Mouse (Mus musculus) erythroblast, embryonic 14.5 days (primary cell): ENCODE data around the gene Rnase2a.

Source experiments
- GATA1 ChIP-seq: IDR thresholded peaks from 2 replicates; pipeline ENCODE4 v1.6.1; 2012; ENCODE audit warnings: low read length, inconsistent platforms, mixed read lengths
- TAL1 ChIP-seq: IDR thresholded peaks from 3 replicates; pipeline ENCODE4 v1.6.1; 2012; ENCODE audit warnings: low read length, inconsistent platforms, mixed read lengths

DNA sequence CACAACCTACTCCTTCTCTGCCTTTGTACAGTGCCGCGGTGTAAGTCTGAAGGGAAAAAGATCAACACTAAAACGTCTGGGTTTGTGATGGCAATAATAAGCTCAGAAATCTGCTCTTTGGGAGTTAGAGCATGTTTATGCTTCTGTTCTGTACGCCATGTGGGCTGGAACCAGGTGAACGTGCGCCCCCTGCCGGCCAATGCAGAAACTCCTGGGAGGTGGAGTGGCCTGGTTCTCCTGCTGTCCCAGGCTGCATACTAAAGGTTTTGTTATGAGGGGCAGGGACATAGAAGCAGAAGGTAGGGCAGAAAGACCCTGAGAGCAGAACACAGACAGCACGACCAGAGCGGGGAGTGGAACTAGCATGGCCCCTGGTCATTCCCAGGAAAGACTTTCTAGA is 10.2 kb upstream of the Rnase2a start:
- TF ChIP-seq TAL1 (no peak), GATA1 (no peak)
